Mouse (Mus musculus) cerebellum, adult 9-11 months (tissue): Measurements from ENCODE around the gene Slc12a6.

ENCODE experiments used
- DNase-seq: peaks from one replicate; pipeline ENCODE4 v3.0.0; 2022

Slc12a6 gene

DNA sequence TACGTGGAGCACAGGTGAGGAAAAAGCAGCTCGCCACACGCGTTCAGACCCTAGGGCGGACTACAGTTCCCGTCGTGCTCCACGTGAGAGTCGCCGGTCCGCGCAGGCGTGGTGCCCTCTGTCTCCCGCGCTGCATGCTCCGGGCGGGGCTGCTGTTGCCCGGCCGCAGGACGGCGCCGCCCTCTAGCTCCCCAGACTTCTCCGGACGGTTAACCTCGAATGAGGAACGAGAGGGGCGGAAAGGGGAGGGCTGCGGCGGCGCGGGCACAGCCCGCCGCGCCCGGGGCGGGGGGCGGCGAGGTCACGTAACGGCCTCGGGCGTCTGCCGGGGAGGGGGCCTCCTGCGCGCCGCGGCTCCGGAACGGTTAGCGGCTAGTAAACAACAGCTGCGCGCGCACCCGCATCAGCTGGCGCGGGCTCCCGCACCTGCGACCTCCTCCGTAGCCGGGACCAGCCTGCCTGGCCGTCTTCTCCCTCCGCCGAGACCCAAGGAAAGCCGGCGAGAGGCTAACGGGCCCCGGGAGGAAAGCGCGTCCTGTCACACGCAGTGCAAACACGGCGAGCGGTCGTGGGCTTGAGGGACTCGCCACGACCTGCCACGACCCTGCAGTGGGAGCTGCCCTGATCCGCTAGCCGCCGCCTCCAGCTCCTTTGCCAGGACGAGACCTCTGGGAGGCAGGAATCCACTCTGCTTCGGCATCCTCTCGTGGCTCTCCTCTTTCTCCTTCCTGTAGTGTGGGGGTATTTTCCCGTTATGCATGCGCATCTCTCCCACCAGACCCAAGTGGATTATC is at the start of gene Slc12a6:
Gene Slc12a6 (plus strand): TSS at position 378 of the 794 bp plus-strand sequence.
- peak; percentile 95 for DNase-seq

- no peak for DNase-seq
Measured at GRCm38 (mm10) chr2:112215977-112216376, 49.6 kb upstream of the Slc12a6 start.

- DNase-seq, result no peak
Measured at GRCm38 (mm10) chr2:112217614-112218013, 48.0 kb upstream of the Slc12a6 start.

- DNase-seq, result no peak
Measured at GRCm38 (mm10) chr2:112220880-112221279, 44.7 kb upstream of the Slc12a6 start.

GRCm38 (mm10) chr2:112222607-112223006 is 43.0 kb upstream of the Slc12a6 start:
- DNase-seq, result no peak

- no peak for DNase-seq
Measured at GRCm38 (mm10) chr2:112224356-112224755, 41.3 kb upstream of the Slc12a6 start.

GRCm38 (mm10) chr2:112232623-112233022 is 33.0 kb upstream of the Slc12a6 start:
- no peak for DNase-seq

GRCm38 (mm10) chr2:112236620-112237019 is 29.0 kb upstream of the Slc12a6 start:
- DNase-seq, result no peak

DNA sequence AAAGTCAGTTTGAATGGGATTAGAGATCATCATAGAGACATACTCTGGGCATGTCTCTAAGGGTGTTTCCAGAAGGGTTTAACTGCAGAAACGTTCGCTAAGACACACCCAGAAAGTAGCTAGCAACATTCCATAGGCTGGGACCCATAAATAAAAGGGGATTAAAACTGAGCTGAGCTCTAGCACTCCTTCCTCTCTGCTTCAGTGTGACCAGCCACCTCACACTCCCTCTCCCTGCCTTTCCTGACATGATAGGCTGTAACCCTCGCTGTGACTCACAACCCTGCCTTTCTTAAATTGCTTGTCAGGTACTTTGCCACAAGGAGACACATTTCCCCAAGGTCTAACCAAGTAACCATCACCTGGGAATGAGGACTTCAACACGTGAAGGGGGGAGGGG is 27.6 kb upstream of the Slc12a6 start:
- DNase-seq, result no peak

GRCm38 (mm10) chr2:112239212-112239934 is 26.3 kb upstream of the Slc12a6 start, which contains the start of gene Lpcat4:
Gene Lpcat4 (plus strand): TSS chr2:112239468.
- DNase-seq, result peak; percentile 90

GRCm38 (mm10) chr2:112239935-112240721 is 25.5 kb upstream of the Slc12a6 start:
- peak; percentile 72 for DNase-seq

- peak; percentile 28 for DNase-seq
Measured at GRCm38 (mm10) chr2:112241787-112242186, 23.8 kb upstream of the Slc12a6 start.

DNA sequence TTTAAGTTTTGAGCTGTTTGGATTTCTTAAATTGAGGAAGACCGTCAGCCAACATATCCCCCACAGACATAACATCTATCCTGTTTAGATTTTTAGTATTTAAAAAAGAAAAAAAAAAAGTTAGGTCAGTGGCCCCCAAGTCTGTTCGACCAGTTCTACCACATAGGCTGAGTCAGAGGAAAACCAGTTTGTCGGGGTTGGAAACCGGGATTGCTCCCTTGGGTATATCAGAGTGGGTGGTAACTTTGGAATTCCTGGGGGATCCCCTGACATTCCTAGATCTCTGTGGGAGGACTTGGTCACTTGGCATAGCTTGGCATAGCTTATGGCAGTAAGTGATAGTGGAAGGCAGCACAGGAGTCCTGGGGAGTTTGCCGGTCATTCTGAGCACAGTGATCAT is 20.3 kb upstream of the Slc12a6 start:
- no peak for DNase-seq

GRCm38 (mm10) chr2:112246193-112246592 is 19.4 kb upstream of the Slc12a6 start:
- no peak for DNase-seq

- no peak for DNase-seq
Measured at GRCm38 (mm10) chr2:112247323-112247722, 18.3 kb upstream of the Slc12a6 start.

- no peak for DNase-seq
Measured at GRCm38 (mm10) chr2:112249780-112250453, 15.7 kb upstream of the Slc12a6 start.

- DNase-seq, result no peak
Measured at GRCm38 (mm10) chr2:112254675-112255515, 10.7 kb upstream of the Slc12a6 start.

DNA sequence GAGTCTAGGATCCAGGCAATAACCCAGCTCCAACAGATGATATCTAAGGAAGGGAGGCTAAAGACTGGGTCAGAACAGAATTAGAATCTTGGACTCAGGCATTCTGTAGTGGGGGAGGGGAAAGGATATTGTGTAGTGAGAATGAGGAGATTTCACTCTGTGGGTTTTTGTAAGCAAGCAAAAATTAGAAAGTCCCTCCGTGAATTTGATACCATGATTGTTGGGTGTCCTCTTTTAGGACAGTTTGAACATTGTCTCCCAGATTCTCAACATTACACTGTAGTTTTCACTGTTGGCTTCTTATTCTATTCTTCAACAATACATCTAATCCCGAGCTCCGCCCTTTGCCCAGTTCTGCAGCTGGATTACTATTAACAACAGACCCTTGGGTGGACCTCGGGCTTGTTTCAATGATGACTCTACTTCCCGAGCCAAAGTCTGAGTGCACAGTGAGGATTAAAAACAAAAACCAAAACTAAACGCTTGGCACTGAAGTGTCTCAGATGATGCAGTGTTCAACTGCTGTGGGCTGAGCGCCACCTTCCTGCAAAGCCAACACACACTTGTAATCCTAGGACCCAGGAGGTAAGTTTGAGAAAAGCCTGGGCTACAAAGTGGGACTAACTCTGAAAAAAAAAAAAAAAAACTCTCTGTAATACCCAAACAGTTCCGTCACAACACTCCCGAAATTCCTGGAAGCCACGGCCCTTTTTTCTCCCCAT is 6.2 kb upstream of the Slc12a6 start, which contains the start of gene Nutm1:
Gene Nutm1 (minus strand): TSS at position 51 of the 722 bp plus-strand sequence.
- DNase-seq, result no peak

DNA sequence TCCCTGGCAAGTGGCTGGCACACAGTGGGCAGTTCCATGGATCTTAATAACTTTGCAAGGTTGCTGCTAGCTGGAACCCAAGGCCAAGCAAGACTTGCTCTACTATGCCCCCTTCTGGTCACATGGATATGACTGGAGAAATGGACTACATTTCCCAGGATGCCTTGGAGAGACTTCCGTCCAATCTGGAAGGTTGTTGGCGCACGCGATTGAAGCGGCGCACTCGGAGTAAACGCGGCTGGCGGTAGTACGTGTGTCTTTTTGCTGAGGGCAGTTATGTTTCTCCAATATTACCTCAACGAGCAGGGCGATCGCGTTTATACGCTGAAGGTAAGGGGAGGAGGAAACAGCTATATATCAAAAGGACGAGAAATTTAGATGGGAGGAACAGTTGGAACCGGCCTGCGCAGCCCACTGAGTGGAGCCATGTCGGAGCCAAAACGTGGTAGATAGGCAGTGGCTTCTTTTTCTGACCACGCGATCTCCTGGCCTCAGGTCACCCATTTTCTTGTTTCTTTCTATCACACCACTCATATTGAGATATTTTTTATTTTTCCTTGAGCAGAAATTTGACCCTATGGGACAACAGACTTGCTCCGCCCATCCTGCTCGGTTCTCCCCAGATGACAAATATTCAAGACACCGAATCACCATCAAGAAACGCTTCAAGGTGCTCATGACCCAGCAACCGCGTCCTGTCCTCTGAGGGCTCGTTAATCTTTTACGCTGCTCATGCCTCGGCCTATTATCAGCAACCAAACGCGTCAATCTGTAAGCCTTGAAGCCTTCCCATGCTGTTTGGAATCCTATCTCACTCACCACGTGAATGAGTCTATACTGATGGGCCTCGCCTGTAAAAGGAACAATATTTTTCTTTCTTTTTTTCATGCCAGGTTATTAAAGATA is 3.6 kb upstream of the Slc12a6 start, which contains the start of gene Nop10:
Gene Nop10 (plus strand): TSS at position 179 of the 906 bp plus-strand sequence.
- peak; percentile 92 for DNase-seq
